Mouse (Mus musculus): ENCODE results near the gene Gnai1. TPM values are rescaled to one million over a fixed set of nuclear protein-coding genes. Genes with fewer than 3 reads are reported as not detected.
"Not testable (repeated sequence)": the region's sequence is repeated elsewhere in the genome, so short reads cannot be mapped to it uniquely, and the experiment has no call there.

Gene Gnai1
- polyA plus RNA-seq, 1 experiment, result 16.9 TPM

DNA sequence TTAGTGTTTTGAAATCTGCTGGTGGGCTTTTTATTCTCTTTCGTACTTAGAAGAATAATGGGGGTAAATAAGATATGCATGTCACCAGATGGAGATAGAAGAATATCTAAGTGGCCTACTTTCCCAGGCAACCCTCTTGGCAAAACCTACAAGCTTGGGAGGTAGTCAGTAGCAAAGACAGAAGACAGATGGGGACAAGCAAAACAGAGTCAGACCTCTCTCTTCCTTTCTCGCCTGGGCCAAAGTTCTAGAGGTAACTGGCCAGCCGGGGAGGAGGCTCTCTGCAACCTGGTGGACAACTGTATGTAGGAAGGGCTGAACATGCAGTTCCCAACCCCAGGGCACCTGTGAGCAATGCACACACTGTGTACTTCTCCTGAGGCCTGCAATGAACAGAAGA lies 12.9 kb downstream of the Gnai1 start:
- Histone ChIP-seq H3K27ac (ENCODE audit: insufficient read depth, low read depth, low read length) (no peak overlapping the region), H3K27me3 (replicated peaks; ENCODE audit: control insufficient read depth, insufficient read depth, low read length) (no peaks in the 10 kb centered on the region), H3K4me1 (ENCODE audit: control insufficient read depth, insufficient read depth, low read length) (peaks cover 4% of the 10 kb centered on the region; the same call in 1 of the 2 replicates), H3K4me3 (ENCODE audit: insufficient read depth, low read depth, low read length) (no peak overlapping the region), H3K36me3 (ENCODE audit: control insufficient read depth, insufficient read depth, low read length) (no peaks in the 10 kb centered on the region)
- WGBS, result 85% methylated on average over 3 of the region's 3 CpGs
- TF ChIP-seq CTCF (conservative IDR thresholded peaks at IDR 0.05; ENCODE audit: insufficient read depth, insufficient read length, low read depth, low read length), result no peak
- TF ChIP-seq POLR2A (IDR thresholded peaks at IDR 0.05; ENCODE audit: low read depth, low read length), result no peak
- DNase-seq, result no peak

- Histone ChIP-seq H3K36me3 (ENCODE audit: control insufficient read depth, insufficient read depth, low read length) (no peaks in the 10 kb centered on the region), H3K4me3 (ENCODE audit: insufficient read depth, low read depth, low read length) (no peak overlapping the region), H3K27ac (ENCODE audit: insufficient read depth, low read depth, low read length) (no peak overlapping the region), H3K4me1 (ENCODE audit: control insufficient read depth, insufficient read depth, low read length) (peaks cover 4% of the 10 kb centered on the region; the same call in 1 of the 2 replicates), H3K27me3 (replicated peaks; ENCODE audit: control insufficient read depth, insufficient read depth, low read length) (no peaks in the 10 kb centered on the region)
- DNase-seq, result peak; percentile 53
- 68% methylated on average over 4 of the region's 4 CpGs for WGBS
- TF ChIP-seq CTCF (conservative IDR thresholded peaks at IDR 0.05; ENCODE audit: insufficient read depth, insufficient read length, low read depth, low read length) (no peak), POLR2A (IDR thresholded peaks at IDR 0.05; ENCODE audit: low read depth, low read length) (no peak)
Measured at GRCm38 (mm10) chr5:18343455-18344142, 16.6 kb downstream of the Gnai1 start.

DNA sequence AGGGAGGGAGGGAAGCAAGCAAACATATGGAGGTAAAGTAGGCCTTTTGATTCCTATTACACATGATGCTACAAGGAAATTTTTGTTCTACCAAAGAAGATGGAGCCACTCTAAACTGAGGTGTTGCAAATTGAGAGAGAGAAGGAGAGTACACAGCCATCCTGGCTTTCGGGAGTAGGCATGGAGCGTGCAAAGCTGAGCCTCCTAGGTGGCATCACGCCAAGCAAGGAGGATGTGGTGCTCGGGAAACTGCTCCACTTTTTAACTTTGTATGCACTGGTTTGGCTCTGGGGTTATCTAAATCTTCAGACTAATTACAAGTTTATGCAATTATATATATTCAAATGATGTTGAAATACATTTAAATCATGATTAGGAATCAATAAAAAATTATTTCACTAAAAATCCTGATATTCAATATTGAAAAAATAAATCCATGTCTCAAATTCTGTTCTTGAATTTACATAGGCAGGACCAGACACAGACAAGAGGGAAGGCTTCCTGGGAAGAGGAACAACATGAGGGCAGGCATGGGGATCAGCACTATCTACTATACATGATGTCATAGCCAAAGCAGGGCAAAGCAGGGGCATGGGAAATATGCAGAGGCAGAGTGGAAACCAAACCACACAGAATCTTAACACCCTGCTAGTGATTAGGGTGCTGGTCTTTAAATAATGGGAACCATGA lies 17.2 kb downstream of the Gnai1 start:
- WGBS, result 52% methylated on average over 4 of the region's 4 CpGs
- TF ChIP-seq POLR2A (IDR thresholded peaks at IDR 0.05; ENCODE audit: low read depth, low read length) (no peak), CTCF (conservative IDR thresholded peaks at IDR 0.05; ENCODE audit: insufficient read depth, insufficient read length, low read depth, low read length) (no peak)
- Histone ChIP-seq H3K27ac (ENCODE audit: insufficient read depth, low read depth, low read length) (no peak overlapping the region), H3K4me3 (ENCODE audit: insufficient read depth, low read depth, low read length) (no peak overlapping the region), H3K4me1 (ENCODE audit: control insufficient read depth, insufficient read depth, low read length) (peaks cover 4% of the 10 kb centered on the region; the same call in 1 of the 2 replicates), H3K27me3 (replicated peaks; ENCODE audit: control insufficient read depth, insufficient read depth, low read length) (no peaks in the 10 kb centered on the region), H3K36me3 (ENCODE audit: control insufficient read depth, insufficient read depth, low read length) (no peaks in the 10 kb centered on the region)
- no peak for DNase-seq

GRCm38 (mm10) chr5:18341876-18342275 lies 18.3 kb downstream of the Gnai1 start:
- DNase-seq; H3K27ac ChIP-seq (ENCODE audit: insufficient read depth, low read depth, low read length); H3K27me3 ChIP-seq (replicated peaks; ENCODE audit: control insufficient read depth, insufficient read depth, low read length); H3K4me1 ChIP-seq (ENCODE audit: control insufficient read depth, insufficient read depth, low read length); H3K36me3 ChIP-seq (ENCODE audit: control insufficient read depth, insufficient read depth, low read length); H3K4me3 ChIP-seq (ENCODE audit: insufficient read depth, low read depth, low read length): not testable (repeated sequence)
- WGBS, result 83% methylated on average over 1 of the region's 1 CpGs

DNA sequence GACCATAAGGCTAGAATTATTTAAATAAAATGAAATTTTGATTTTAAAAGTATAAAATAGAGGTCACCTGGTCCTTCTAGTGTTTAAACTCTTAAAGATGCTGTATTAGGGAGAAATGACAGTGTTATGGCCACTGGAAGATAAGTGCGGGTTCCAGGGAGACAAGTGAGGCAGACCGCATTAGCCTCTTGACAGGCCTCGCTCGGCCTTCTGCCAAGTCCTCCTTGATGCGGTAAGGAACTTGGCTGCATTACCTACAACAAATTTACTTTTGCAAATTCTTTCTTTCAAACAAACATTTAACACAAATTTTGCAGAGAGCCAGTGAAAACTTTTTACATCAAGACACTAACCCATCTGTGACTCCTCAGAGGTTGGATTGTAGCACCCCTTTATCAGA lies 27.9 kb downstream of the Gnai1 start:
- WGBS, result 89% methylated on average over 5 of the region's 5 CpGs
- Histone ChIP-seq H3K27ac (ENCODE audit: insufficient read depth, low read depth, low read length) (no peak overlapping the region), H3K27me3 (replicated peaks; ENCODE audit: control insufficient read depth, insufficient read depth, low read length) (no peaks in the 10 kb centered on the region), H3K4me3 (ENCODE audit: insufficient read depth, low read depth, low read length) (no peak overlapping the region), H3K4me1 (ENCODE audit: control insufficient read depth, insufficient read depth, low read length) (peaks cover 12% of the 10 kb centered on the region; the same call in 1 of the 2 replicates), H3K36me3 (ENCODE audit: control insufficient read depth, insufficient read depth, low read length) (no peaks in the 10 kb centered on the region)
- no peak for TF ChIP-seq CTCF (conservative IDR thresholded peaks at IDR 0.05; ENCODE audit: insufficient read depth, insufficient read length, low read depth, low read length)
- no peak for TF ChIP-seq POLR2A (IDR thresholded peaks at IDR 0.05; ENCODE audit: low read depth, low read length)
- no peak for DNase-seq

GRCm38 (mm10) chr5:18330726-18331125 lies 29.4 kb downstream of the Gnai1 start:
- H3K36me3 ChIP-seq (ENCODE audit: control insufficient read depth, insufficient read depth, low read length), result no peaks in the 10 kb centered on the region
- no peaks in the 10 kb centered on the region for H3K27me3 ChIP-seq (replicated peaks; ENCODE audit: control insufficient read depth, insufficient read depth, low read length)
- H3K4me3 ChIP-seq (ENCODE audit: insufficient read depth, low read depth, low read length), result no peak overlapping the region
- DNase-seq, result peak; percentile 28
- peaks cover 8% of the 10 kb centered on the region; the same call in 1 of the 2 replicates for H3K4me1 ChIP-seq (ENCODE audit: control insufficient read depth, insufficient read depth, low read length)
- 34% methylated on average over 8 of the region's 8 CpGs for WGBS
- no peak for TF ChIP-seq CTCF (conservative IDR thresholded peaks at IDR 0.05; ENCODE audit: insufficient read depth, insufficient read length, low read depth, low read length)
- no peak for TF ChIP-seq POLR2A (IDR thresholded peaks at IDR 0.05; ENCODE audit: low read depth, low read length)
- no peak overlapping the region for H3K27ac ChIP-seq (ENCODE audit: insufficient read depth, low read depth, low read length)

- Histone ChIP-seq H3K36me3 (ENCODE audit: control insufficient read depth, insufficient read depth, low read length) (no peaks in the 10 kb centered on the region), H3K4me3 (ENCODE audit: insufficient read depth, low read depth, low read length) (no peak overlapping the region), H3K4me1 (ENCODE audit: control insufficient read depth, insufficient read depth, low read length) (peaks cover 13% of the 10 kb centered on the region; the same call in 1 of the 2 replicates), H3K27ac (ENCODE audit: insufficient read depth, low read depth, low read length) (no peak overlapping the region), H3K27me3 (replicated peaks; ENCODE audit: control insufficient read depth, insufficient read depth, low read length) (no peaks in the 10 kb centered on the region)
- no peak for DNase-seq
- no peak for TF ChIP-seq POLR2A (IDR thresholded peaks at IDR 0.05; ENCODE audit: low read depth, low read length)
- 72% methylated on average over 6 of the region's 6 CpGs for WGBS
Measured at GRCm38 (mm10) chr5:18326159-18326558, 34.0 kb downstream of the Gnai1 start.

Measured in kidney, adult 2 months (tissue).